Mouse (Mus musculus): ENCODE data around the gene 4933411K16Rik.
A peak's percentile ranks its signal among the peaks of the same experiment; 100 is the strongest.

4933411K16Rik gene

DNA sequence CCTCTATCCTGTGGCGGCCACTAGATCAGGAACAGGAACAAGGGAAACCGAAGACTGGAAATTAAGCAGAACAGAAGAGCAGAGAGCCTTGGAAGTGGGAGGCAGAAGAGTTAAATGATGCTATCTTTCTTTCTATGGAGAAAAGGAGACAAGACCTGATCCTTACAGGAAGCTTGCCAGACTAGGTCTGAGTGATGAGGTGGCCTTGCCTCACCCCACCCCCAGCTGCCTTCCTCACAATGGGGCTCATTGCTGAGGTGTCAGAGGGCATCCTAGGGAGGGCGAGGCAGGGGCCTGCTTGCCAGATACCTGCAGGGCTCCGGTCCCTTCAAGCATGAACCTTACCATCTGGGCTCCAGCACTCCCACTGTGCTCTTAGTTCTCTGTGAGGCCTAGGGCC, at the start of gene 4933411K16Rik:
TSS of gene 4933411K16Rik (plus strand) at position 301 of the 400 bp plus-strand sequence.
- no peak for DNase-seq (ENCODE audit: low read depth, low spot score)

DNA sequence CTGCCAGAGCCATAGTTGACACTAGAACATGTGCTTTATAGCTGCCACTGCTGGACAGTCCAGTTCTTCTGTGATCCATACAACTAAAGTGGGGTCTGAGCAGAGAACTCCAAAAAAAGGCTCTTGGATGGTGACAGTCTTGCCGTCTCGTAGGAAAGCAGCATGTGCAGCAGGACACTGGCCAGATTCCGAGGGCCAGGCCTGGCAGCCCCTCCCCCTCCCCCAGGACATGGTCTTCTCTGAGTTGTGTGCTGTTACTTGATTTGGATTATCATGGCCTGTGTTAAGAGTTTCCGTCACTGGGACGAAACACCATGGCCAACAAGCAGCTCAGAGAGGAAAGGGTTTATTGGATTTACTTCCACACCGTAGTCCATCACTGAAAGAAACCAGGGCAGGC, 47.8 kb upstream of the 4933411K16Rik start:
- DNase-seq (ENCODE audit: low read depth, low spot score) = no peak

DNA sequence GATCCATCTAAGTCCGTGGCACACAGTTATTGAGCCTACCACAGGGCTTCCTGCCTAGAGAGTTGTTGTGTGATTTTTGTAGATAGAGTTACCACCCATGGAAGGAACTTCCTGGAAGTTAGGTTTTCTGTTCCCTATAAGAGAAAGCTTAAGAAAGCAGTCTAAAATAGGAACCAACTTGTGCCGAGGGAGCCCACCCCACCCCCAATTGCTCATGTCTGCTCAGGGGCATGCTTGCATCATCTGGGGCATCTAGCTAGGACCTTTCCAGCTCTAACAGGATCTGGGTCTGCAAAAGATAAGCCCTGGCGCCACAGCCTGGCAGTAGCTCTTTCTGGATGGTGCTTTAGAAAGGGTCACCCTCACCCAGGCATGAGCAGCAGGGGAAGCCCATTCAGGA, 46.4 kb upstream of the 4933411K16Rik start:
- DNase-seq (ENCODE audit: low read depth, low spot score) = no peak

DNA sequence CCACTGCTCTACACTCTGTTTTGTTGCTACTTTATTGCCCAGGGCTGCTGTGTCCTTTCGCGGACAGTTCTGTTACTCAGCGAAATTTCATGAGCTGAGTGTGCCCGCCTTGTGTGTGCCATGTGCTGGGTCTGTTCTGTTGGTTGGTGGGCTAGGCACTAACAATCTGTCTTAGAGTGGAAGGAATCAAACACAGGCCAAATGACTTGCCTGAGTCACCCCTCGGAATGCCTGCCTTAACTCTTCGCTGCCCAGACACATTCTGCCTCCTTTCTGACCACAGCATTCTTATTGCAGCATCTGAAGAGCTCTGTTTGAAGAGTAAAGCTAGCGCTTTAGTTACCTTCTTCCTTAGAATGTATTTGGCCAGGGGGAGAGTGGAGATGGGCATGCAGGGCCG, 45.5 kb upstream of the 4933411K16Rik start:
- no peak for DNase-seq (ENCODE audit: low read depth, low spot score)

DNA sequence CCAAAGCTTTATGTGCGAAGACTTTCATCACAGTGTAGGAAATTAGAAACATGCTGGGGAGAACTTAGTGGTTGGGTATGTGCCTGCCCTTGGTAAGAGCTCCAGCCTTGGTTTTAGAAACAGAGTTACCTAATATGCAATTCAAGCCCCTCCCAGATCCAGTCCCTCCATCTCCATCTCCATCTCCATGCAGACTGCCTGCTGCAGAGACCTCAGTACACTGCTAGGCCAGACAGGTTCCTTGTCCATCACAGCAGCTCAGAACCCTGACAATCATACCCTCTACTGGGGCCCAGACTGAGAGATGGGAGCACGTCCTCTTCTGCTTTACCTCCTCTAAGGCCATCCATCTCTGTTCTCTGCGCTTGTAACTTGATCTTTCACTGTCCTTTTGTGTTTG, 43.5 kb upstream of the 4933411K16Rik start:
- DNase-seq (ENCODE audit: low read depth, low spot score) = no peak

DNA sequence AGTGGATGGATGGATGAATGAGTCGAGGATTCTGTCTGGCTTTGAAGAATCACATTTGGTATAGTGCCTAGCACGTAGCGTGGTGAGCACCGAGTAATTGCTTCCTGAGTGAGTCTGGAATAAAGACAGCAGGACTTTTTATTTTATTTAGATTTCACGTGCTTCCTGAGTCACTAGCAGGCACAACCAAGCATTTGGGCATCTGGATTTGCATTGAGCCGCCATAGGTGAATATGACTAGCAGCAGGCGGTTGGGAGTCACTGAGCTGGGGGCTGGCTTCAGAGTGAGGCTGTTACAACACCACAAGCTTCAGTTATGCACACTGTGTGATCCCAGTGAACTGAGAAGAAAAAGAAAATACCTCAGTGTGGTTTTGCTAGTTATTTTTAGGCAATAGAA, 43.0 kb upstream of the 4933411K16Rik start:
- no peak for DNase-seq (ENCODE audit: low read depth, low spot score)

DNA sequence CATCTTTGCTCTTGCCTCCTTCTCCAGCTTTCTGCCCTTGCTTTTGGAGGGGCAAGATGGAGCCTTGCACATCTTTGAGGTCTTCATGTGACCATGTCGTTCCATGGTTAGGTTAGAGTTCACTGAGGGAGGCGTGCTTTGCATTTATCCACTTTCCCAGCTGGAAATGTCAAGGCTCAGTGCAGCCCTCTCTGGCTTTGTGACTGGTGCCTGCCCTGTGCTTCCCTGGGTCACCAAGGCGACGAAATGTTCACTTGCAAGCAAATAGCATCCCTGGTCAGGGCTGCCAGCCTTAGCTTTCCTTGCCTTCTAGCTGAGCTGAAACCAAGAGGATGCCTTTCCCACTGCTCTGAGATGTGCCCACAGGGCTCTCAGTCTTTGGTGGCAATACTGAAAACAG, 41.6 kb upstream of the 4933411K16Rik start:
- DNase-seq (ENCODE audit: low read depth, low spot score) = no peak

DNA sequence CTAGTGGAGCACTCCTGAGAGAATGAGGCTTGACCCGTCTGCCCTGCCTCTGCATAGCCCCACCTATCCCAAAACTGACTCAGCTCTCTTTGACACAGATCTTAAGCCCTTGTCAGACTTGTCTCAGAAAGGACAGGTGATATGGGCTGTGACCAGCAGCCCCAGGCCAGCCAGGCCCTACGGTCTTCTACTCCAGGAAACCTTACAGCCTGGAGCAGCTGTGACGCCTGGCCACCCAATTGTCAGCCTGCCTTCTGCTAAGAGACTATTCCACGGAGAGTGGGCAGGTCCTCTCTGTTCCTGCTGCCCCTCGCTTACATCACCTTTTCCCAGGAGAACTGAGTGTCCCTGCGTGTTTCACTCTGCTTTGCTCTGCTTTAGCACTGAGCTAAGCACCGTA, 40.9 kb upstream of the 4933411K16Rik start:
- DNase-seq (ENCODE audit: low read depth, low spot score) = no peak

DNA sequence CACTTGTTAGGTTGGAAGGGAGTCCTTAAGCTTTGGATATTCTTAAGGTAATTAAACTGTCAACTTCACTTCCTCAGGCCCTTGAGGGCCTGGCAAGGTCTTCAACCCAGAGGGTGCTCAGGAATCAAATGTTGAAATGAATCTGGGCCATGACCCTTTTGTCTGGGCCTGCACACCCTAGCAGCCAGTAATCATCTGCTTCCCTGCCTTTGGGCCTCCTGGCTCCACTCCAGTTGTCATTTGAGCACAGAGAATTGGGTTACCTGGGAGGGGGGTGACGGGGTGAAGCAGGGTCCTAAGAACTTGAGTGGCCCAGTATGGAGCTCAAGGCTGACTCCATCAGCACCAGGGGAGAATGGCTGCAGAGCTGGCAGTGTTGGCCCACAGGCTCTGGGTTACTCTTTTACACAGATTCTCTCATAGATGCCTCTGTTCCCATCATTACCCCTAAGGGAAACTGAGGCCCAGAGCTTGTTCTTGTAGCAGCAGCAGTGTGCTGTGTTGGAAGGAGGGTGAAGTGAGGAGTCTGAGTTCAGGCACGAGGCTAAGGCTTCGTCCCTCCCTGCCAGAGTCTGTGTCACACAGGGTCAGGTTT, 37.7 kb upstream of the 4933411K16Rik start:
- DNase-seq (ENCODE audit: low read depth, low spot score) = no peak

DNA sequence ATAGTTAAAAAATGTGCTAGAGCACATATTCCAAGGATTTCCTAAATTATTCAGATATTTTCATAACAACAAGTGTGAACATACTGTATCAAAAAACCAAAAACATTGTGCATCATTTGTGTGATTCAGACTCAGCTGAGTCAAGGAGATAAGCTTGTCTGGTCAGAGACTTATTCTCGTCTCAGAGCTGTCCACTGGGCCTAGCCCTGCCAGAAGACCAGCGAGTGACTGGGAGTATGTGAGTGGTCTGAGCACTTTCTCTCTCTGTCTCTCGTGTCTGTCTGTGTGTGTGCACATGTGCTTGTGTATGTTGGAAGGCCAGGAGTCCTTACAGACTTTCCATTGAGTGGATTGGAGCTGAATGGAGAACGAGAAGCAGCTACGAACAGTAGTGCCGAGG, 37.0 kb upstream of the 4933411K16Rik start:
- no peak for DNase-seq (ENCODE audit: low read depth, low spot score)

DNA sequence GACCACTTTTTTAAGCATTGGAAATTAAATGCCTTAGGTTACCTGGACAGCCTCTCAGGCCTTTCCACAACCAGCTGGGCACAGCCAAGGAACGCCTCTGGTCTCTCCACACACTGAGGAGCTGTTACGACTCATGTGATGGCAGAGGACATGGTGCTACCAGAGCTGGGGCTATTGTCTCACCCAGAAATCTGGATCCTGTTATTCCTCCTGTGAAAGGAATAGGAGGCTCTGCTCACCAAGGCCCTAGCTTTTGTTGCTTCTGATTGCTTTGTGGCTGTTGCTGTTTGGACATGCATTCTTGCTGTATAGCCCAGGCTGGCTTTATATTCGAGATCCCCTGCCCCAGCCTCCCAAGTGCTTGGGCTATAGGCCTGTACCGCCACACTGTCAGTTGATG, 35.8 kb upstream of the 4933411K16Rik start:
- DNase-seq (ENCODE audit: low read depth, low spot score) = no peak

DNA sequence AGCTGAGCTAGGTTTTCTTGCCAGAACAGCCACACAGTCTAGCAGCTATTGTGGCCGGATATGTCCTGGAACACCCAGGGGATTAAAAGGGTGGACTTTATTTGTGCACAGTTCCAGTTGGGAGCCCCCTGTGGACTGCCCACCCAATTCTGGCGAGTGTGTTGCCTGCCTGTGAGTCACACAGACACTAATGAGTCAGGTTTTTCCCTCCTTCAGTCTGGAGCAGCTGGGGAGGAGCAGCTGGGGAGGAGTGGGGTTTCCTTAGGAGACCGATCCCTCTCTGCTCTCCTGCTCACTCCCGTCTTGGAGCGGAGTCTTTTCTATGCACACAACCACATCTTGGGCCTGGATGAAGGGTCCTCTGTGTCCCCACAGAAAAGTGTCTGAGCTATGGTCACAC, 35.2 kb upstream of the 4933411K16Rik start:
- DNase-seq (ENCODE audit: low read depth, low spot score) = no peak

DNA sequence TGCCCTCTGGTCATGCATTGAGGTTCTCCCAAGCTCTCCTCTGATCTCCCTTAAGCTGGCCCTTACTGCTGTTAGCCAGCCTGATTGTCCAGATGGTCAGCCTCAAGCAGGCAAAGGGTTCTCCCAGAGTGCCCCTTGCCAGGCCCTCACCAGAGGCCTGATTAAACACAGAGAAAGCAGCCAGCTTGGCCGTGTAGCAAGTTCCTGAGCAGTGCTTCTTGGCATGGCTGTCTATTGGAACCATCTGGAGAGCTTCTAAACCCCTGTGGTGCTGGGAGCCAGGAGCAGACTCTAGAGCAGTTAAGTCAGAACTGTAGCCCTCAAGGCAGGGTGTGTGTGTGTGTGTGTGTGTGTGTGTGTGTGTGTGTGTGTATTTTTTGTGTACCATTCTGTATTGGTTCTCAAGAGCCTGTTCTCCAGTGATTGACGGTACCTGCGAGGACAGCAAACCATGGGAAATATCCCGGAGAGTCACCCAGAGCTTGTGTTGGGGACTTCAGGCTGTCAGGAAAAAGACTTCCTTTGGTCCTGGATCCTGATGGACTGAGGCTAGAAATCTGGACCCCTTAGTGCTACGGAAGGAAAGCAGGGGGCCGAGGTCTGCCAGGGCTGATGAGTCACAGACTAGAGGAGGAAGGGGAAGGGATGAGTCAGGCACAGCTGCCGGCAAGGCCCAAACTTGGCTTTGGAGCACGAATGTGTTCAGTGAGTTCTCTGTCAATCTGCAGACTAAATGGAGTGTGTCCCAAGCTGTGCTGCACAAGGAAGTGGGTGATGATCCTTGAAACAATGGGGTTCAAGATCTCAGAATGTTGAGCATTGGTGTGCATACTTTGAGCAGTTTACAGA, 34.4 kb upstream of the 4933411K16Rik start:
- no peak for DNase-seq (ENCODE audit: low read depth, low spot score)

DNA sequence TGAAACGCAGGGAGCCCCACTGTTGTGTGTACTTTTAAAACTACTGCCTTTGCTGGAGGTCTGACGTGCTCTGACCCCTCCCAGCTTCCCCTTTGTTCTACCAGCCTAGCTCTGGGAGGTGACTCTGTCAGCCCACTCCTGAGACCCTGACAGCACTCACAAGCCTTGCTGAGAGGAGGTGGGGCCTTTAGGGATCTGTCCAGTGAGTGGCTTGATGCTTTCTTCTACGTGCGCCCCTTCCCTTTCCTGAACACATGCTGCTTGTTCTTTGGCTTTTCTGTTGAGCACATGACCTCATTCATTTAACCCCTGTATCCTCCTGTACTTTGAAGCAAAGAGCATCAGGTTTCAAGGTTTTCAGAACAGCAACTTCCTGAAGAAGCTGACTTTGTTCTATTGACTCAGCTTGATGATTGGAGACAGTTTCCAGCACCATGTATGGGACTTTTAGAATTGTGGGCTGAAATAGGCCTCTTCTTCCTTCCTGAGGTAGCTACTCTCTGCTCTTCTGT, 33.0 kb upstream of the 4933411K16Rik start:
- peak; percentile 30 for DNase-seq (ENCODE audit: low read depth, low spot score)

DNA sequence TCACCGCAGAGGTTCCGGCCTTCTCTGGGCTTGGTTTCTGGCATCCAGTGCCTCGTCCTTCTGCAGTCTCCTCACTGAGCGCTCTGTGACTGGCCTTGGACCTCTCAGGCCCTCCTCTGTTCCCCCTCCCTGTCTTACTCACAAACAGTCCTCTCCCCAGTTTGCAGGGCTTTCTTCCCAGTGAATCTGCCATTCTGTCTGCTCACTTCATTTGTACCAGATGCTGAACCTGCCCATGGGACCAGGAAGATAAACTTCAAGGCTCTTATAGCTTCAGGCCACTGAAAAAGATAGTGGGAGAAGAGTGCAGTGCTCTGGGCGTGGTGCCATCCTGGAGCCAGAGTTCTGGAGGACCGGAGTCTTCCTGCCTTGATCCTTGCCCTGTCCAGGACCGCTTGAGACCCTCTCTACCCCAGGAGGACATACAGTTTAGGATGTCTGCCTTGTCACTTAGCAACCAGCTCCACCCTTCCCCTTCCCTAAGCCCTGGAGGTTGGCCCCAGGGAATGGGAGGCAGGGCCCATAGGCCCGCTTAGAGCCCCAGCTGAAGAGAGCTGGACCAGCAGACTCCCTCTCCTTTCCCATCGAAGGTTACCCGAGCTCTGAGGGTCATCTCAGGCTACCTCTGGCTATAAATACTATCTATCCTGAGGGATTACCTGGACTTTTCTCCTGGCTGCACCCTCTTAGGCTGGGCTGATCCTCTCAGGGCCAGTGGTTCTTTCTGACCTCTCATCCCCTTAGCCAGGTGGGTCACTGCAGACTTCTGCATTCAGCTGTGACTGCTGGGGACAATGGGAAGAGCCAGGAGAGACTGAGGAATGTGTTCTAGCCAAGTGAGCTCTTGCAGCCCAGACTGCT, 30.1 kb upstream of the 4933411K16Rik start:
- DNase-seq (ENCODE audit: low read depth, low spot score) = no peak

DNA sequence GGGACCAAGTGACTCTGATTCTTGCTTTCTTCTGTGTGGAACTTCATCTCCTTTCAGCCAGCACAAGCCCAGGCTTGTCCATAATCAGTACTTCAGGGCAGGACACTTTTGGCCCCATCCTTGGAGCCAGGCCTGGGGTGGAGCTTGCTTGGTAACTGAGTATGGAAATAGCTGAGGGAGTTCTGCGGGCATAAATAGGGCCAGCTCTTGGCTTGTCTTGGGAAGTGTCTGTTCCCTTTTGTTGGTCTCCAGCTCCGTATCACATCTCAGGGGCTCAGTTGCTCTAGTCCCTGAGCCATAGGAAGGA, 29.6 kb upstream of the 4933411K16Rik start:
- DNase-seq (ENCODE audit: low read depth, low spot score) = no peak

DNA sequence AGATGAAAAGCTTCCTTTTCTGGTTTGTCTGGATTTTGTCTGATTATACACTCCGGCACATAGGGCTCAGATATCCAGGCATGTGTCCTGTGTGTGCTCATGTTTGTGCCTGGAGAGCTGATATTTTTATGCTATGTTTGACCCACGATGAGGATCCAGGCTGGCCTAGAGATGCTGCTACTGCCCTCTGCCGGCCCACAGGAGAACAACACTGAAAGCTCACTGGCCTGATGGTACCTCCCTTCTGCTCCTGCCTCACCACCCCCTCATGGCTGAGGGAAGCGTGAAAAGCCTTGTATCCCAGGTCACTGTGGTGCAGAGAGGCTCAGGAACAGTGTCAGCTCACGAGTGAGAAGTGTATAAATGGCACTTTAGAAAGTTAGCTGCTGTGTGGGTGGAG, 25.9 kb upstream of the 4933411K16Rik start:
- peak; percentile 86 for DNase-seq (ENCODE audit: low read depth, low spot score)

DNA sequence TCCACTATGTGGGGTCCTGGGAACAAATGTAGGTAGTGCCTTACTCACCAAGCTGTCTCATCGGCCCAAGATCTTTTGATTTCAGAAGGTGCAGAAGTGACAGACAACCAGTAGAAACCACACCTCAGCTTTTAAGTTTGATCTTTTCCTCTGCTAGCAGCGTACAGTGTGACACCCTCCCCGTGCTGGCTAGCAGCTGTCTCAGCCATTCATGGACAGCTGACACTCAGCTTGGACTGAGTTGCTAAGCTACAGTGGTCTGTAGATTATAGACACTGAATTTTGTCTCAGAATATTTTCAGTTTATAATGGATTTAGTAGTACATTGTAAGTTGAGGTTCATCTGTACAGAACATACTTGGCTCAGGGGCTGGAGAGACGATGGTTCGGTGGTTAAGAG, 20.9 kb upstream of the 4933411K16Rik start:
- no peak for DNase-seq (ENCODE audit: low read depth, low spot score)

DNA sequence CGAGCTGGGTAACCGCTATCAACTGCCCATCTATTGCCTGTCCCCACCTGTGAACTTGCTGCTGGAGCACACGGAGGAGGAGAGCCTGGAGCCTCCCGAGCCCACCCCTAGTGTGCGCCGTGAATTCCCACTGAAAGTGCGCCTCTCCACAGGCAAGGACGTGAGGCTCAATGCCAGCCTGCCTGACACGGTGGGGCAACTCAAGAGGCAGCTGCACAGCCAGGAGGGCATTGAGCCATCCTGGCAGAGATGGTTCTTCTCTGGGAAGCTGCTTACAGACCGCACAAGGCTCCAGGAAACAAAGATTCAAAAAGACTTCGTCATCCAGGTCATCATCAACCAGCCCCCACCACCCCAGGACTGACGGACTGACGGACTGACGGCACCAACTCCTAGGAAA, 18.4 kb upstream of the 4933411K16Rik start:
- DNase-seq (ENCODE audit: low read depth, low spot score) = no peak

DNA sequence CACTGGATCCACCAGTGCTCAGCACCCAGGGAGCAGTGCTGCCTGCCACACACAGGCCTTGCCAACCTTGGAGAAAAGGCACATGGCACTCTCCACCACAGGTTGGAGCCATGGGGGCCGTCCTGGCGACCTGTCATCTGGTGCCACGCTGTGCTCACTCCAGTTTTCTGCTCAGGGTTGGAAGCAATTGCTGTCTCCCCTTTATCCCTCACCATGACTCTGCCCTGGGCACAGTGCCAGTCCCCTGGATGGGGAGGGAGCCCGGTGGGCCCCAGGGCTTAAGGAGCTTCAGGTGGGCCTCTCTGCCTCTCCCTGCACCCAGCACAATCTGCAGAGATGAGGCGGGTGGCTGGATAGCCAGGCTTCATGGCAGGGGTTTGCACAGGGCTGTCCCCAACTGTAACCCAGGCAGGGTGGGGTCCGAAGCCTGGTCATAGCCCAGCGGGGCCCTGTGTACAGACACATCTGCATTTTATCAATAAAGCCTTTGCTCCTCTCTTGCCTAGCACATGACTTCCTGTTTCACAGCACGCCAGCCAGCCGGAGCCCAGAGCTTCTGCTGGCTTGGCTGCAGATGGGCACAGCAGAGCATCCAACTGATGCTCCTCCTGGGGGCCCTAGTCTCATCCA, 17.8 kb upstream of the 4933411K16Rik start:
- DNase-seq (ENCODE audit: low read depth, low spot score) = no peak

DNA sequence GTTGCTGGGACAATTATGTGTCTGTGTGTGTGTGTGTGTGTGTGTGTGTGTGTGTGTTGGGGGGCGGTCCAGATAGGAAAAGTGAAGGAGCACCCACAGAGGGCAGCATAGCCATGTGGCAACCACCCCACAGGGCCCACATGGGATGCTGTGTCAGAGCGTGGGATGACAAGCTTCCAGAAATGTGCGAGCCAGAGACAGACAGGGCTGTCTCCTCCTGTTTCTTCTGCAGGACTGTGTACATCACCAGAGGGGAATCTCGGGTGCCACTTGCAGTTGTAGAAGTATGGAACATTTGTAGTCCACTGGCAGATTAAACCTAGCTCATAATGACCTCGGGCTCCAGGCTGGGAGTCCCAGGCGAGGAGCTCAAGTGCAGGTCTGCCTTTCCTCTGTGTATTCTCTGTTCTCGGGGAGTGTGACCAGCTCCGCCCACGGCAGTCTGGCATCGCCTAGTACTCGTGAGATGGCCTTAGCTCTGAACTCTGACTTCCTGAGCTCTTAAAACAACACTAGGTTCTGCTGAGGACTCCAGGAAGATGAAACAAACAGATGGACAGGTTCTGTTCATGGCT, 17.1 kb upstream of the 4933411K16Rik start:
- no peak for DNase-seq (ENCODE audit: low read depth, low spot score)
